Mouse (Mus musculus): ENCODE measurements around the gene Tpt1. TPM values are rescaled to one million over a fixed set of nuclear protein-coding genes. Genes with fewer than 3 reads are reported as not detected.
"Not testable (repeated sequence)": the region's sequence is repeated elsewhere in the genome, so short reads cannot be mapped to it uniquely, and the experiment has no call there.

Gene Tpt1
- polyA plus RNA-seq, 1 experiment from 2014 or later = 1,072 TPM

GRCm38 (mm10) chr14:75863549-75864409, 18.9 kb downstream of the Tpt1 start:
- 0 out of 2 replicates have a peak, but pooled peaks cover 2% of the 10 kb centered on the region for H3K27me3 ChIP-seq (ENCODE audit: control insufficient read depth, insufficient read depth, low read length)
- H3K27ac ChIP-seq (ENCODE audit: low read depth, low read length) = peak overlapping the region; percentile 31
- peak; percentile 69 for DNase-seq (ENCODE audit: low spot score)
- no peaks in the 10 kb centered on the region for H3K36me3 ChIP-seq (ENCODE audit: control insufficient read depth, insufficient read depth, low read length)
- H3K9ac ChIP-seq (ENCODE audit: low read depth, low read length) = no peak overlapping the region
- no peak overlapping the region for H3K4me3 ChIP-seq (ENCODE audit: low read depth, low read length)
- no peaks in the 10 kb centered on the region; the same call in 1 of the 2 replicates for H3K4me1 ChIP-seq (replicated peaks; ENCODE audit: control insufficient read depth, insufficient read depth, low read length)
- WGBS = 7% methylated on average over 7 of the region's 7 CpGs
- peak; percentile 93 for ATAC-seq (ENCODE audit: low FRiP score)
- H3K9me3 ChIP-seq (ENCODE audit: control insufficient read depth, low read length) = no peaks in the 10 kb centered on the region
- H3K4me2 ChIP-seq (replicated peaks; ENCODE audit: low read depth, low read length) = no peak overlapping the region

DNA sequence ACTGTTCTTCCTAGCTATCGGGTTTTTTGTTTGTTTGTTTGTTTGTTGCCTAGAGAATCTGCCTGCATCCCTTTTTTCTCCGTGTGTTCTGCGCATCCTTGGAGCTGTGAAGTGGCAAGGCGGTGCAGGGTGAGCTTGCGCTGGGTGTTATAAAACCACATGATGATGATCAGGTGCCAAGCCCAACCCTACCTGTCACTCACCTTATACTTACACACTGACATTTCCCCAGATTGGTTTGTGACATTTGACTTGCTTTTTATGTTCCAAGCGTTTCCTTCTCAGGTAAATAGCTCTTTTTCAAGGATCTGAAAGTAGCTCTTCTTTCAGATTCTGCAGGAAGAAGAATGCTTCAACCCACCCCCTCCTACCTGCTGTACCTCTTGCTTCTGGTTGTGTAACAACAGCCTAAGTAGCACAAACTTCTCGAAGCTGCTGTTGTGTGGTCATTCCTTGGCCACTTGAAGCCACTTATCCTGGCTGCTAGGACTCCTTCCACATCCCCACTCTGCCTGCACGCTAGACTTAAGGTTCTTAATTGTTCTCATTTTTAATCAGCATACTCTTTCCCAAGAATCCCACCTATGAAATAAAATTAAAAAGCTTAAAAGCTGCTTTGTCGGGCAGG, 21.9 kb downstream of the Tpt1 start:
- H3K4me2 ChIP-seq (replicated peaks; ENCODE audit: low read depth, low read length) = no peak overlapping the region
- H3K27ac ChIP-seq (ENCODE audit: low read depth, low read length) = no peak overlapping the region
- H3K9ac ChIP-seq (ENCODE audit: low read depth, low read length) = no peak overlapping the region
- no peak for DNase-seq (ENCODE audit: low spot score)
- no peak overlapping the region for H3K4me3 ChIP-seq (ENCODE audit: low read depth, low read length)
- ATAC-seq (ENCODE audit: low FRiP score) = no peak
- no peaks in the 10 kb centered on the region for H3K36me3 ChIP-seq (ENCODE audit: control insufficient read depth, insufficient read depth, low read length)
- no peaks in the 10 kb centered on the region; the same call in 1 of the 2 replicates for H3K4me1 ChIP-seq (replicated peaks; ENCODE audit: control insufficient read depth, insufficient read depth, low read length)
- H3K27me3 ChIP-seq (ENCODE audit: control insufficient read depth, insufficient read depth, low read length) = 0 out of 2 replicates have a peak, but pooled peaks cover 2% of the 10 kb centered on the region
- WGBS = 78% methylated on average over 9 of the region's 9 CpGs
- no peaks in the 10 kb centered on the region for H3K9me3 ChIP-seq (ENCODE audit: control insufficient read depth, low read length)

DNA sequence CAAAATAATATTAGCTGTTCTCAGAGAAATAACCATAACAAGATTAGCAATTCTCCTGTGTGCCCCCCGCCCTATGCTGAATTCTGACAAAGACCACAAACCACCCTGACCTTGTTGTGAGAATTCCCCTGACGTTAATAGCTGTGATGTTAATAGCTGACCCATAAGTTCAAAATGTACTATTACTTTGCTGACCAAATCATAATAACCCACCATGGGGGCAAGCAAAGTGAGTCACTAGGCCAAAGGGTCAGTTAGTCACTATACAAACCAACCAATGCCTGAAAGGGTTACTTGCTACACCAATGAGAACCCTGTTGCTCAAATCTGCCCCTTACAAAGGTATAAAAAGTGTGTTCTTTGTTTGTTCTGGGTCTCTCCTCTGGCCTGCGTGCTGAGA, 23.1 kb downstream of the Tpt1 start:
- H3K4me2 ChIP-seq (replicated peaks; ENCODE audit: low read depth, low read length); H3K27ac ChIP-seq (ENCODE audit: low read depth, low read length); ATAC-seq (ENCODE audit: low FRiP score); H3K9ac ChIP-seq (ENCODE audit: low read depth, low read length); H3K36me3 ChIP-seq (ENCODE audit: control insufficient read depth, insufficient read depth, low read length); H3K4me3 ChIP-seq (ENCODE audit: low read depth, low read length); H3K4me1 ChIP-seq (replicated peaks; ENCODE audit: control insufficient read depth, insufficient read depth, low read length); DNase-seq (ENCODE audit: low spot score); H3K27me3 ChIP-seq (ENCODE audit: control insufficient read depth, insufficient read depth, low read length); H3K9me3 ChIP-seq (ENCODE audit: control insufficient read depth, low read length): not testable (repeated sequence)
- WGBS = 64% methylated on average over 3 of the region's 3 CpGs

- DNase-seq (ENCODE audit: low spot score) = no peak
- no peak overlapping the region for H3K4me2 ChIP-seq (replicated peaks; ENCODE audit: low read depth, low read length)
- no peaks in the 10 kb centered on the region for H3K9me3 ChIP-seq (ENCODE audit: control insufficient read depth, low read length)
- no peak for ATAC-seq (ENCODE audit: low FRiP score)
- H3K27me3 ChIP-seq (ENCODE audit: control insufficient read depth, insufficient read depth, low read length) = 0 out of 2 replicates have a peak, but pooled peaks cover 2% of the 10 kb centered on the region
- no peaks in the 10 kb centered on the region for H3K4me1 ChIP-seq (replicated peaks; ENCODE audit: control insufficient read depth, insufficient read depth, low read length)
- no peak overlapping the region for H3K27ac ChIP-seq (ENCODE audit: low read depth, low read length)
- H3K4me3 ChIP-seq (ENCODE audit: low read depth, low read length) = no peak overlapping the region
- WGBS = 77% methylated on average over 14 of the region's 14 CpGs
- H3K36me3 ChIP-seq (ENCODE audit: control insufficient read depth, insufficient read depth, low read length) = no peaks in the 10 kb centered on the region
- H3K9ac ChIP-seq (ENCODE audit: low read depth, low read length) = no peak overlapping the region
These were observed 25.0 kb downstream of the Tpt1 start for GRCm38 (mm10) chr14:75869769-75870363.

DNA sequence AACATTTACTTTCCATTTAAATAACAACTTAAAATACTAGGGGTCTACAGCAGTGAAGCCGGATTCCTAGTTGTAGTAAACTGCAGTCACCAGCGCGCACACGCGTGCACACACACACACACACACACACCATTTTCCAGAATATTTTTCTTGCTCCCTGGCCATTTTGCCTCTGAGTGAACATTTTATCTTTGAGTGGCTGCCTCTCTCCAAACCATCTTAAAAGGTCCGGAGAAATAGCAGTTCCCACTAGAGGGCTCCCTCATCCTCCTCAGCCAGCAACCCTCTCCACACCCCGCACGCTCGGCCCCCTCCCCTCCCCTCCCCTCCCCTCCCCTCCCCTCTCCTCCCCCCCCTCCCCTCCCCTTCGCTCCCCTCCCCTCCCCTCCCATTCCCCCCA, 25.7 kb downstream of the Tpt1 start:
- H3K36me3 ChIP-seq (ENCODE audit: control insufficient read depth, insufficient read depth, low read length) = no peaks in the 10 kb centered on the region
- no peaks in the 10 kb centered on the region for H3K9me3 ChIP-seq (ENCODE audit: control insufficient read depth, low read length)
- H3K27ac ChIP-seq (ENCODE audit: low read depth, low read length) = no peak overlapping the region
- H3K4me3 ChIP-seq (ENCODE audit: low read depth, low read length) = no peak overlapping the region
- 22% methylated on average over 7 of the region's 10 CpGs for WGBS
- no peak overlapping the region for H3K9ac ChIP-seq (ENCODE audit: low read depth, low read length)
- ATAC-seq (ENCODE audit: low FRiP score) (peak; percentile 59; the same call in 1 of the 2 replicates), DNase-seq (ENCODE audit: low spot score) (peak; percentile 75)
- H3K4me1 ChIP-seq (replicated peaks; ENCODE audit: control insufficient read depth, insufficient read depth, low read length) = no peaks in the 10 kb centered on the region
- H3K27me3 ChIP-seq (ENCODE audit: control insufficient read depth, insufficient read depth, low read length) = 0 out of 2 replicates have a peak, but pooled peaks cover 2% of the 10 kb centered on the region
- H3K4me2 ChIP-seq (replicated peaks; ENCODE audit: low read depth, low read length) = no peak overlapping the region

DNA sequence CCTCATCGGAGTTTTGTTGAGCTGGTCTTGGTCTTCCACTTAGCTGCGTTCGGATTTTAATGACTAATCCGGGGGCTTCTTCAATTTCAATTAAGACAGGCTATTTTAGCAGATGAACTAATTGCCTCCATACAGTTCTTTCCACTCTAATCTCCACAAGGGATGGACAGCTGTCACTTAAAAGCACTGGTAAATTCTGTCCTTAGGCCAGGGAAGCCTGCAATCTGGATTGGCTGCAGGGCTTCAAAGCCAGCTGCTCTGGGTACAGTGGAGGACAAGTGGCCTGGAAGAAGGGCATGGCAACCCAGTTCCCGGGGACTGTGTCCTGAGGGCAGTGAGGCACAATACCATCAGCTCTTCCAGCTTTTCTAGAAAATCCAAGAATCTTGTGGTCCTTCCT, 26.2 kb downstream of the Tpt1 start:
- ATAC-seq (ENCODE audit: low FRiP score) (peak; percentile 66; the same call in 1 of the 2 replicates), DNase-seq (ENCODE audit: low spot score) (peak; percentile 36)
- Histone ChIP-seq H3K27me3 (ENCODE audit: control insufficient read depth, insufficient read depth, low read length) (0 out of 2 replicates have a peak, but pooled peaks cover 2% of the 10 kb centered on the region), H3K4me1 (replicated peaks; ENCODE audit: control insufficient read depth, insufficient read depth, low read length) (no peaks in the 10 kb centered on the region), H3K4me2 (replicated peaks; ENCODE audit: low read depth, low read length) (no peak overlapping the region), H3K9ac (ENCODE audit: low read depth, low read length) (no peak overlapping the region), H3K9me3 (ENCODE audit: control insufficient read depth, low read length) (no peaks in the 10 kb centered on the region), H3K4me3 (ENCODE audit: low read depth, low read length) (no peak overlapping the region), H3K36me3 (ENCODE audit: control insufficient read depth, insufficient read depth, low read length) (no peaks in the 10 kb centered on the region), H3K27ac (ENCODE audit: low read depth, low read length) (no peak overlapping the region; the same call in 1 of the 2 replicates)
- 8% methylated on average over 4 of the region's 5 CpGs for WGBS

DNA sequence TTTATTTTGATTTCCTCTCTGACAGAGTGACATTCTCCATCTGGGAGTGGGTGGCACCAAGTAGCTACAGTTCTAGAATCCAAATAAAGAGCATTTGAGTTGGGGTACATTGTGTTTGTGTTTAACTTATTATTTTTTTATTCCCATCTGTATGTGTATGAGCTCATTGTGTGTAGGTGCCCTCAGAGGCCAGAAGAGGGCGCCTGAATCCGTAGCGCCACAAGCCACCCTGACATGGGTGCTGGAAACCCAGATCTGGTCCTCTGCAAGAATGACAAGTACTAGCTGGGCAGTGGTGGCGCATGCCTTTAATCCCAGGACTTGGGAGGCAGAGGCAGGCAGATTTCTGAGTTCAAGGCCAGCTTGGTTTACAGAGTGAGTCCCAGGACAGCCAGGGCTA, 26.9 kb downstream of the Tpt1 start:
- H3K27me3 ChIP-seq (ENCODE audit: control insufficient read depth, insufficient read depth, low read length) = no peaks in the 10 kb centered on the region
- 89% methylated on average over 4 of the region's 4 CpGs for WGBS
- H3K27ac ChIP-seq (ENCODE audit: low read depth, low read length) = no peak overlapping the region
- no peaks in the 10 kb centered on the region for H3K36me3 ChIP-seq (ENCODE audit: control insufficient read depth, insufficient read depth, low read length)
- no peak overlapping the region for H3K4me2 ChIP-seq (replicated peaks; ENCODE audit: low read depth, low read length)
- no peak overlapping the region for H3K9ac ChIP-seq (ENCODE audit: low read depth, low read length)
- no peaks in the 10 kb centered on the region for H3K9me3 ChIP-seq (ENCODE audit: control insufficient read depth, low read length)
- DNase-seq (ENCODE audit: low spot score) = no peak
- no peak overlapping the region for H3K4me3 ChIP-seq (ENCODE audit: low read depth, low read length)
- ATAC-seq (ENCODE audit: low FRiP score) = no peak
- H3K4me1 ChIP-seq (replicated peaks; ENCODE audit: control insufficient read depth, insufficient read depth, low read length) = 0 out of 2 replicates have a peak, but pooled peaks cover 3% of the 10 kb centered on the region

DNA sequence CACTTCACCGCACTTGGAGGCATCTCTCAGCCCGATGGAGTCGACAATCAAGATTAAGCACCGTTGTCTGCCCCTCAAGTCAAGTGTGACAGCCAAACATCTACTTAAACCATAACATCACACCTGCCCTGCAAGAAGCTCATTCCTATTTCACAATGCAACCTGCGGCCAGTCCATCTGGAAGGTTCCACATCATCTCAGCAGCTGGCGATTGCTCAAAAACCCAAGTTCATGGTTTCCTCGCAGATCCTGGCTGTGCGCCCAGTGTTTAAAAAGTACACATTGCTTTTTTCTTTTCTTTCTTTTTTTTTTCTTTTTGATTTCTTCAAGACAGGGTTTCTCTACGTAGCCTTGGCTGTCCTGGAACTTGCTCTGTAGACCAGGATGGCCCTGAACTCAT, 28.7 kb downstream of the Tpt1 start:
- Histone ChIP-seq H3K4me1 (replicated peaks; ENCODE audit: control insufficient read depth, insufficient read depth, low read length) (0 out of 2 replicates have a peak, but pooled peaks cover 3% of the 10 kb centered on the region), H3K27me3 (ENCODE audit: control insufficient read depth, insufficient read depth, low read length) (no peaks in the 10 kb centered on the region), H3K27ac (ENCODE audit: low read depth, low read length) (no peak overlapping the region), H3K9me3 (ENCODE audit: control insufficient read depth, low read length) (no peaks in the 10 kb centered on the region), H3K4me3 (ENCODE audit: low read depth, low read length) (no peak overlapping the region), H3K36me3 (ENCODE audit: control insufficient read depth, insufficient read depth, low read length) (no peaks in the 10 kb centered on the region), H3K4me2 (replicated peaks; ENCODE audit: low read depth, low read length) (no peak overlapping the region), H3K9ac (ENCODE audit: low read depth, low read length) (no peak overlapping the region)
- WGBS = 94% methylated on average over 9 of the region's 9 CpGs
- DNase-seq (ENCODE audit: low spot score) = no peak
- no peak for ATAC-seq (ENCODE audit: low FRiP score)
